Mouse (Mus musculus) heart, adult 2 months (tissue): ENCODE measurements around the gene Synpo2. TPM values are rescaled to one million over a fixed set of nuclear protein-coding genes. Genes with fewer than 3 reads are reported as not detected.

ENCODE experiments used
- DNase-seq, 2 experiments: peaks; one replicate each; pipeline ENCODE4 v3.0.0; 2021
- H3K27ac ChIP-seq: fragments of 200-600 bp; 2 replicates; pipeline ENCODE4 v1.8.1; 2022
- H3K27me3 ChIP-seq: fragments of 200-500 bp; 2 replicates; pipeline ENCODE4 v1.6.1; 2012; ENCODE audit warnings: mild to moderate bottlenecking, low read length, inconsistent platforms, mixed read lengths; ENCODE audit not compliant: control insufficient read depth, insufficient read depth
- H3K36me3 ChIP-seq: fragments of 200-500 bp; 2 replicates; pipeline ENCODE4 v1.6.1; 2012; ENCODE audit warnings: low read length, inconsistent platforms; ENCODE audit not compliant: control insufficient read depth, insufficient read depth
- H3K4me1 ChIP-seq: fragments of 200-500 bp; 2 replicates; pipeline ENCODE4 v1.6.1; 2011; ENCODE audit warnings: low read length; ENCODE audit not compliant: control insufficient read depth, insufficient read depth
- H3K4me3 ChIP-seq: fragments of 200-600 bp; 2 replicates; pipeline ENCODE4 v1.8.1; 2022
- H3K79me2 ChIP-seq: fragments of 200-500 bp; replicated peaks from 2 replicates; pipeline ENCODE4 v1.6.1; 2012; ENCODE audit warnings: mild to moderate bottlenecking, inconsistent platforms, low read length, moderate library complexity, mixed read lengths; ENCODE audit not compliant: control insufficient read depth, insufficient read depth
- H3K9ac ChIP-seq: fragments of 200-500 bp; 2 replicates; pipeline ENCODE4 v1.6.1; 2012; ENCODE audit warnings: low read depth, mild to moderate bottlenecking, control low read depth, inconsistent platforms, low read length, mixed read lengths
- CTCF ChIP-seq: fragments of 200-600 bp; IDR thresholded peaks from 2 replicates; pipeline ENCODE4 v1.8.1; 2022; ENCODE audit warnings: antibody characterized with exemption, mild to moderate bottlenecking, moderate library complexity
- EP300 ChIP-seq: fragments of 200-500 bp; IDR thresholded peaks from 2 replicates; pipeline ENCODE4 v1.6.1; 2011; ENCODE audit warnings: low read depth, low read length, control low read depth; ENCODE audit not compliant: insufficient read depth
- POLR2A ChIP-seq: fragments of 200-500 bp; IDR thresholded peaks from 2 replicates; pipeline ENCODE4 v1.6.1; 2011; ENCODE audit warnings: mild to moderate bottlenecking, low read depth, low read length, control low read depth; ENCODE audit not compliant: insufficient read depth
- WGBS: fragments of 180-500 bp; shearing (Covaris S2); methylation state at CpG from one replicate; pipeline ENCODE4 v1.1.7; 2018; 5-methylcytosine and 5-hydroxymethylcytosine counted together
- intact Hi-C: fragments of 180-260 bp; cut with DNase I; formaldehyde crosslinking; loops from one replicate; pipeline ENCODE4 v1.15.1; 2025
- polyA plus RNA-seq: library from polyadenylated mRNA; depleted of rRNA; stranded (reverse); fragments of >200 nt; gene quantifications from 2 replicates; pipeline ENCODE4 v1.2.3, GENCODE M21; 2012
- total RNA-seq, 2 experiments: library from RNA; stranded (reverse); gene quantifications; 2 replicates each; pipeline ENCODE4 v1.2.3; 2021

Gene Synpo2
- total and polyA plus RNA-seq, 3 experiments, result 19.3 to 97.5 (median 85.8) TPM

GRCm38 (mm10) chr3:123123817-123124216, 112.1 kb downstream of the Synpo2 start:
- H3K36me3 ChIP-seq, result peaks cover 2% of the 10 kb centered on the region; the same call in 1 of the 2 replicates
- no peak for DNase-seq
- H3K4me3 ChIP-seq, result no peak overlapping the region
- no peak overlapping the region for H3K27ac ChIP-seq
- TF ChIP-seq EP300 (no peak), CTCF (no peak), POLR2A (no peak)
- H3K27me3 ChIP-seq, result no peaks in the 10 kb centered on the region
- no peak overlapping the region for H3K9ac ChIP-seq
- H3K79me2 ChIP-seq, result no peaks in the 10 kb centered on the region; the same call in 1 of the 2 replicates
- WGBS, result 67% methylated on average over 8 of the region's 8 CpGs
- peaks cover 9% of the 10 kb centered on the region for H3K4me1 ChIP-seq
- intact Hi-C loops, result no loop called here

- DNase-seq, result no peak
- H3K79me2 ChIP-seq, result no peaks in the 10 kb centered on the region; the same call in 1 of the 2 replicates
- TF ChIP-seq POLR2A (no peak), CTCF (no peak), EP300 (no peak)
- no peak overlapping the region for H3K4me3 ChIP-seq
- 64% methylated on average over 21 of the region's 21 CpGs for WGBS
- intact Hi-C loops, result no loop called here
- peak overlapping the region; percentile 27 for H3K27ac ChIP-seq
- H3K9ac ChIP-seq, result no peak overlapping the region
- H3K27me3 ChIP-seq, result no peaks in the 10 kb centered on the region
- H3K4me1 ChIP-seq, result peaks cover 6% of the 10 kb centered on the region
- H3K36me3 ChIP-seq, result no peaks in the 10 kb centered on the region
Observed at GRCm38 (mm10) chr3:123122151-123123030, 113.6 kb downstream of the Synpo2 start.

- WGBS, result 28% methylated on average over 16 of the region's 16 CpGs
- peak; percentile 37 to 43 for DNase-seq
- Histone ChIP-seq H3K27ac (peak overlapping the region; percentile 85), H3K9ac (peak overlapping the region; percentile 48; the same call in 1 of the 2 replicates), H3K36me3 (peaks cover 3% of the 10 kb centered on the region; the same call in 1 of the 2 replicates), H3K79me2 (no peaks in the 10 kb centered on the region), H3K27me3 (no peaks in the 10 kb centered on the region), H3K4me1 (peaks cover 3% of the 10 kb centered on the region), H3K4me3 (peak overlapping the region; percentile 31; the same call in 1 of the 2 replicates)
- intact Hi-C loops, result no loop called here
- no peak for TF ChIP-seq CTCF
- TF ChIP-seq POLR2A, result 0 out of 2 replicates have a peak, but pooled peaks have one; percentile 14
- no peak for TF ChIP-seq EP300
Observed at GRCm38 (mm10) chr3:123116903-123117302, 119.0 kb downstream of the Synpo2 start.

GRCm38 (mm10) chr3:123115770-123116527, 120.0 kb downstream of the Synpo2 start:
- peak; percentile 40 to 58 for DNase-seq
- Histone ChIP-seq H3K9ac (no peak overlapping the region), H3K4me1 (peaks cover 3% of the 10 kb centered on the region), H3K36me3 (peaks cover 11% of the 10 kb centered on the region), H3K4me3 (no peak overlapping the region), H3K27ac (peak overlapping the region; percentile 85), H3K27me3 (no peaks in the 10 kb centered on the region), H3K79me2 (no peaks in the 10 kb centered on the region)
- peak; percentile 43 for TF ChIP-seq POLR2A
- no peak for TF ChIP-seq EP300
- peak; percentile 25; the same call in 1 of the 2 replicates for TF ChIP-seq CTCF
- intact Hi-C loops, result no loop called here
- 17% methylated on average over 15 of the region's 15 CpGs for WGBS

- Histone ChIP-seq H3K79me2 (no peaks in the 10 kb centered on the region), H3K4me3 (no peak overlapping the region), H3K4me1 (peaks cover 3% of the 10 kb centered on the region), H3K36me3 (peaks cover 17% of the 10 kb centered on the region), H3K9ac (no peak overlapping the region), H3K27ac (no peak overlapping the region; the same call in 1 of the 2 replicates), H3K27me3 (no peaks in the 10 kb centered on the region)
- no peak for DNase-seq
- WGBS, result 65% methylated on average over 21 of the region's 21 CpGs
- intact Hi-C loops, result no loop called here
- TF ChIP-seq POLR2A (no peak), EP300 (no peak), CTCF (no peak)
Observed at GRCm38 (mm10) chr3:123114001-123114635, 121.8 kb downstream of the Synpo2 start.
